Mouse (Mus musculus) CH12.LX (cell line): Measurements from ENCODE around the gene Ptbp1. TPM values are rescaled to one million over a fixed set of nuclear protein-coding genes. Genes with fewer than 3 reads are reported as not detected.
A peak's percentile ranks its signal among the peaks of the same experiment; 100 is the strongest.

Source experiments
- DNase-seq: peaks from one replicate; pipeline ENCODE4 v3.0.0-alpha.2; 2013; ENCODE audit errors: extremely low read depth
- H3K27ac ChIP-seq: 2 replicates; pipeline ENCODE4 v1.5.1; 2012; ENCODE audit warnings: low read depth, mild to moderate bottlenecking, control low read depth, moderate library complexity; ENCODE audit not compliant: insufficient read depth
- H3K27me3 ChIP-seq: replicated peaks from 2 replicates; pipeline ENCODE3; 2012; ENCODE audit warnings: inconsistent platforms
- H3K36me3 ChIP-seq, 2 experiments: replicated peaks in 1 of 2; 2 replicates each; pipeline versions ENCODE3 to v1.6.1; 2012; ENCODE audit warnings: inconsistent platforms in 1 of 2, low read length in 1 of 2, mild to moderate bottlenecking in 1 of 2, mixed read lengths in 1 of 2, moderate library complexity in 1 of 2; ENCODE audit not compliant: control insufficient read depth in 1 of 2, insufficient read depth in 1 of 2
- H3K4me1 ChIP-seq, 2 experiments: 2 replicates each; pipeline ENCODE4 v1.6.1; 2012; ENCODE audit warnings: inconsistent platforms in 1 of 2, moderate library complexity in 1 of 2; ENCODE audit not compliant: insufficient read depth in 2 of 2, control insufficient read depth in 1 of 2
- H3K4me2 ChIP-seq: 2 replicates; pipeline ENCODE4 v1.6.1; 2012; ENCODE audit warnings: low read depth, mild to moderate bottlenecking, control low read depth; ENCODE audit not compliant: poor library complexity, insufficient read depth, severe bottlenecking
- H3K4me3 ChIP-seq, 3 experiments: fragments of 150-350 bp in 1 of 3; sonication (generic) in 1 of 3; replicated peaks in 1 of 3; 2 replicates each; pipeline versions ENCODE3 to v1.5.1; 2011 to 2012; ENCODE audit warnings: low read depth in 2 of 3, low read length in 2 of 3, mild to moderate bottlenecking in 2 of 3, moderate library complexity in 2 of 3, control low read depth in 1 of 3, improper control_type of control experiment in 1 of 3, inconsistent platforms in 1 of 3, mixed read lengths in 1 of 3; ENCODE audit not compliant: poor library complexity in 1 of 3
- H3K79me2 ChIP-seq: replicated peaks from 2 replicates; pipeline ENCODE4 v1.6.1; 2012; ENCODE audit warnings: mild to moderate bottlenecking, moderate library complexity; ENCODE audit not compliant: control insufficient read depth, poor library complexity, insufficient read depth, severe bottlenecking; ENCODE audit errors: extremely low read depth
- H3K9ac ChIP-seq: 2 replicates; pipeline ENCODE4 v1.6.1; 2012; ENCODE audit warnings: low read depth, mild to moderate bottlenecking, control low read depth, moderate library complexity; ENCODE audit not compliant: insufficient read depth
- H3K9me3 ChIP-seq: replicated peaks from 2 replicates; pipeline ENCODE3; 2012; ENCODE audit warnings: low read length, inconsistent platforms, mixed read lengths
- BHLHE40 ChIP-seq: IDR thresholded peaks from 2 replicates; pipeline ENCODE4 v1.6.1; 2011; ENCODE audit warnings: mild to moderate bottlenecking, low read depth, low read length, improper control_type of control experiment
- CHD1 ChIP-seq: IDR thresholded peaks from 2 replicates; pipeline ENCODE4 v1.6.1; 2012; ENCODE audit warnings: low read depth, low read length, improper control_type of control experiment, inconsistent platforms
- CHD2 ChIP-seq: IDR thresholded peaks from 2 replicates; pipeline ENCODE4 v1.6.1; 2011; ENCODE audit warnings: low read length, improper control_type of control experiment
- CTCF ChIP-seq, 2 experiments: IDR thresholded peaks in 1 of 2; conservative IDR thresholded peaks in 1 of 2; 2 replicates each; pipeline ENCODE4 v1.5.1; 2011 to 2012; ENCODE audit warnings: low read depth in 2 of 2, low read length in 2 of 2, improper control_type of control experiment in 1 of 2, inconsistent platforms in 1 of 2, mild to moderate bottlenecking in 1 of 2, moderate library complexity in 1 of 2
- ETS1 ChIP-seq: conservative IDR thresholded peaks from 2 replicates; pipeline ENCODE4 v1.6.1; 2012; ENCODE audit warnings: low read depth, mild to moderate bottlenecking, inconsistent platforms, low read length, improper control_type of control experiment, moderate library complexity
- GABPA ChIP-seq: IDR thresholded peaks from 2 replicates; pipeline ENCODE4 v1.6.1; 2012; ENCODE audit warnings: low read depth, low read length, improper control_type of control experiment, inconsistent platforms; ENCODE audit not compliant: insufficient replicate concordance
- HCFC1 ChIP-seq: IDR thresholded peaks from 2 replicates; pipeline ENCODE4 v1.6.1; 2012; ENCODE audit warnings: low read depth, mild to moderate bottlenecking, inconsistent platforms, low read length, improper control_type of control experiment
- JUN ChIP-seq: IDR thresholded peaks from 2 replicates; pipeline ENCODE4 v1.6.1; 2011; ENCODE audit warnings: low read depth, mild to moderate bottlenecking, low read length, improper control_type of control experiment, moderate library complexity; ENCODE audit not compliant: insufficient read depth
- JUND ChIP-seq: conservative IDR thresholded peaks from 2 replicates; pipeline ENCODE4 v1.6.1; 2011; ENCODE audit warnings: low read depth, low read length, improper control_type of control experiment
- MAFK ChIP-seq: IDR thresholded peaks from 2 replicates; pipeline ENCODE4 v1.6.1; 2011; ENCODE audit warnings: low read length, improper control_type of control experiment; ENCODE audit not compliant: insufficient replicate concordance
- MAX ChIP-seq: IDR thresholded peaks from 2 replicates; pipeline ENCODE4 v1.6.1; 2011; ENCODE audit warnings: low read length, improper control_type of control experiment
- MXI1 ChIP-seq: IDR thresholded peaks from 2 replicates; pipeline ENCODE4 v1.6.1; 2011; ENCODE audit warnings: mild to moderate bottlenecking, low read depth, low read length, improper control_type of control experiment
- MYC ChIP-seq: IDR thresholded peaks from 2 replicates; pipeline ENCODE4 v1.6.1; 2011; ENCODE audit warnings: low read depth, mild to moderate bottlenecking, improper control_type of control experiment, low read length
- NELFE ChIP-seq: IDR thresholded peaks from 2 replicates; pipeline ENCODE4 v1.6.1; 2011; ENCODE audit warnings: low read depth, low read length, improper control_type of control experiment
- POLR2AphosphoS2 ChIP-seq: IDR thresholded peaks from 2 replicates; pipeline ENCODE4 v1.6.1; 2011; ENCODE audit warnings: low read depth, low read length, improper control_type of control experiment
- RAD21 ChIP-seq: IDR thresholded peaks from 2 replicates; pipeline ENCODE4 v1.6.1; 2011; ENCODE audit warnings: low read depth, mild to moderate bottlenecking, low read length, improper control_type of control experiment, moderate library complexity
- RCOR1 ChIP-seq: conservative IDR thresholded peaks from 2 replicates; pipeline ENCODE4 v1.6.1; 2012; ENCODE audit warnings: low read depth, mild to moderate bottlenecking, inconsistent platforms, low read length, improper control_type of control experiment
- SMC3 ChIP-seq: IDR thresholded peaks from 2 replicates; pipeline ENCODE4 v1.6.1; 2011; ENCODE audit warnings: low read depth, low read length, improper control_type of control experiment
- USF2 ChIP-seq: conservative IDR thresholded peaks from 2 replicates; pipeline ENCODE4 v1.6.1; 2011; ENCODE audit warnings: low read depth, low read length, improper control_type of control experiment
- ZC3H11A ChIP-seq: IDR thresholded peaks from 2 replicates; pipeline ENCODE4 v1.6.1; 2012; ENCODE audit warnings: low read depth, mild to moderate bottlenecking, inconsistent platforms, low read length, improper control_type of control experiment
- ZNF384 ChIP-seq: IDR thresholded peaks from 2 replicates; pipeline ENCODE4 v1.6.1; 2012; ENCODE audit warnings: low read depth, low read length, improper control_type of control experiment, inconsistent platforms
- dilution Hi-C: fragments of 300-500 bp; cut with MboI; formaldehyde crosslinking; loops from 2 replicates; pipeline ENCODE4 v1.14.3; 2020; ENCODE audit warnings: low sequenced_read_pairs; ENCODE audit not compliant: extremely low pct_unique_long_range_greater_than_20kb, extremely low pct_ligation_motif_present
- in situ Hi-C: fragments of 300-500 bp; cut with MboI; formaldehyde crosslinking; loops from 3 replicates; pipeline ENCODE4 v1.14.3; 2019; ENCODE audit warnings: low sequenced_read_pairs, low pct_ligation_motif_present, low pct_unique_long_range_greater_than_20kb, mixed read lengths
- polyA plus RNA-seq: library from polyadenylated mRNA; unstranded; fragments of >175 nt; gene quantifications from 2 replicates; pipeline ENCODE4 v1.2.1, GENCODE M21; 2012; ENCODE audit warnings: low read depth; ENCODE audit not compliant: insufficient read length
- total RNA-seq, 2 experiments: library from RNA; depleted of rRNA; stranded (reverse); fragments of 300-350 nt in 1 of 2; fragments of >200 nt in 1 of 2; gene quantifications; 2 replicates each; pipeline ENCODE4 v1.2.3; 2012 to 2014

Ptbp1 gene
- total and polyA plus RNA-seq, 3 experiments, result 252 to 497 (median 284) TPM

DNA sequence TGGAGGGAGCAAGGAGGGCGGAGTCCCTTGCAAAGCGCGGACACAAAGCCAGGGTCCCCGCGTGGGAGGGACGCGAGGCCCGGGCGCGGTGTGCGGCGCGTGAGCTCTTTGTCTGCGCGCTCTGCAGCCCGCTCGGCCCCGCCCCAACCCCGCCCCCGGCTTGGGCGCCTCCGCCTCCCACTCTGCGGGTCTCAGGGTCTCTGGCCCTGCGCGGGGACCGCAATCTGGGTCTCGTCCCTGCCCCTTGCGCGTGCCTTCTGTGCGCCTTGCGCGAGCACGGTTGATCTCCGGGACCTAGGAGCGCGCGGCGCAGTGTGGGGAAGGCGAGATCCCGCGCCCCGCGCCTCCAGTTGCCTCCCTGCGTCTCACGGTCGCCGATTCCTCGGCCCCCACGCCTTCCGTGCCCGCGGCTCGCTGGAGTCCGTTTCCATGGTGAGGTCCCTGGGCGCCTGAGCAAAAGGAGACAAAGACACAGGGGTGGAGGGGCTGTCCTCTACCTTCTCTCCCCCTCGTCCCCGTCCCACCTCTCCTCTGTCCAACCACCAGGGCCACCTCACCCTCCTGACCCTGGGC is 20.1 kb downstream of the Ptbp1 start, which contains the start of the genes Prtn3 and Plppr3:
Prtn3 (plus strand) TSS at position 187 of the 573 bp plus-strand sequence.
Plppr3 (minus strand) TSS at position 345 of the 573 bp plus-strand sequence.
- H3K79me2 ChIP-seq, result no peaks in the 10 kb centered on the region
- TF ChIP-seq JUN (no peak), RCOR1 (no peak), CTCF (conservative IDR thresholded peaks at IDR 0.05 in 1 of 2, IDR thresholded peaks at IDR 0.05 in 1 of 2; ENCODE audit: low read depth in 2 of 2, low read length in 2 of 2) (no peak), ZNF384 (no peak), POLR2AphosphoS2 (no peak), GABPA (no peak), CHD2 (no peak), CHD1 (no peak), ETS1 (no peak), USF2 (no peak), MAFK (no peak), MXI1 (no peak), ZC3H11A (no peak), SMC3 (no peak), NELFE (no peak), BHLHE40 (no peak), RAD21 (no peak), MYC (no peak), JUND (no peak), HCFC1 (no peak)
- in situ Hi-C loops, result no loop called here

GRCm38 (mm10) chr10:79877174-79877573 is 22.9 kb downstream of the Ptbp1 start:
- TF ChIP-seq RAD21 (no peak), CHD2 (peak; percentile 63), POLR2AphosphoS2 (no peak), USF2 (no peak), MXI1 (0 out of 2 replicates have a peak, but pooled peaks have one; percentile 28), MAX (peak; percentile 46; the same call in 1 of the 2 replicates)
- TF ChIP-seq, all 38 proteins: peak for 3
- no peaks in the 10 kb centered on the region for H3K79me2 ChIP-seq
- dilution Hi-C loops (no loop called here), in situ Hi-C loops (no loop called here)
- H3K27me3 ChIP-seq, result no peaks in the 10 kb centered on the region
- H3K4me1 ChIP-seq, result peaks cover 20 to 40% of the 10 kb centered on the region in 2 experiments
- no peaks in the 10 kb centered on the region for H3K36me3 ChIP-seq
- no peak overlapping the region for H3K27ac ChIP-seq
- no peak overlapping the region for H3K4me3 ChIP-seq
- no peak overlapping the region; the same call in 1 of the 2 replicates for H3K4me2 ChIP-seq
- no peak overlapping the region for H3K9ac ChIP-seq
- peak; percentile 43 for DNase-seq
- no peaks in the 10 kb centered on the region for H3K9me3 ChIP-seq

More for the DNA sequence above, 20.1 kb downstream of the Ptbp1 start, which contains the start of the genes Prtn3 and Plppr3:
- Histone ChIP-seq H3K27me3 (no peaks in the 10 kb centered on the region), H3K4me2 (peak within 1 kb of the TSS; percentile 59), H3K36me3 (no peaks in the 10 kb centered on the region), H3K4me3 (no peak within 1 kb of the TSS), H3K27ac (no peak within 1 kb of the TSS), H3K9me3 (no peaks in the 10 kb centered on the region), H3K4me1 (peaks cover 10 to 24% of the 10 kb centered on the region in 2 experiments), H3K9ac (no peak within 1 kb of the TSS)
- dilution Hi-C loops, result no loop called here
- no peak for DNase-seq
